Mouse (Mus musculus) brown adipose tissue, adult 24 weeks (tissue): ENCODE results near the gene Ccdc69. TPM values are rescaled to one million over a fixed set of nuclear protein-coding genes. Genes with fewer than 3 reads are reported as not detected.
"Not testable (repeated sequence)": the region's sequence is repeated elsewhere in the genome, so short reads cannot be mapped to it uniquely, and the experiment has no call there.

Experiments
- H3K27ac ChIP-seq: fragments of 200-500 bp; replicated peaks from 2 replicates; pipeline ENCODE4 v1.5.1; 2012; ENCODE audit warnings: low read depth, mild to moderate bottlenecking, low read length
- H3K4me1 ChIP-seq: fragments of 200-500 bp; 2 replicates; pipeline ENCODE4 v1.6.1; 2012; ENCODE audit warnings: low read length, mixed read lengths; ENCODE audit not compliant: control insufficient read depth, insufficient read depth, insufficient read length
- H3K4me3 ChIP-seq: fragments of 200-500 bp; 2 replicates; pipeline ENCODE4 v1.5.1; 2012; ENCODE audit warnings: low read depth, mild to moderate bottlenecking, low read length, moderate library complexity; ENCODE audit not compliant: insufficient read depth
- polyA plus RNA-seq: library from polyadenylated mRNA; stranded (reverse); fragments of >200 nt; gene quantifications from 2 replicates; pipeline ENCODE4 v1.2.4, GENCODE M21; 2012; ENCODE audit not compliant: missing spikeins, insufficient read depth, insufficient read length

Gene Ccdc69
- polyA plus RNA-seq, 1 experiment = 46.3 TPM

DNA sequence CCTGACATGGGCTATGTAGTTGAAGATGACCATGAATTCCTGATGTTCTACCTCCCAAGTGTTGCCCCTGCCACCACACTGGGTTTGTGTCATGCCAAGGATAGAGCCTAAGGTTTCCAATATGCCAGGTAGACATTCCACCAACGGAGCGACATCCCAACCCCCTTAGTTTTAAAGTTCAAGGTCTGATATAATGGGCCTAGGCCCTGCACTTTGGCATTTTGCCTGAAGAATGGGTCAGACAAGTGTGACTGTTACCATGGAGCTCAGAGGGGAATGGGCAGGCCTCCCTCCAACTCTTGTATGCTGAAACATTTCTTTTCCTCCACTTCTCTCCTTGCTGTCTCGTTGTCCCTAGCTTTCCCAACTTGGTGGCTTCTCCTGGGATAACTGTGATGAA lies 25.3 kb upstream of the Ccdc69 start:
- Histone ChIP-seq H3K27ac (no peak overlapping the region), H3K4me1 (peaks cover 3% of the 10 kb centered on the region; the same call in 1 of the 2 replicates), H3K4me3 (no peak overlapping the region)

GRCm38 (mm10) chr11:55102015-55102414 lies 24.1 kb upstream of the Ccdc69 start:
- Histone ChIP-seq H3K27ac (no peak overlapping the region), H3K4me3 (no peak overlapping the region), H3K4me1 (peaks cover 3% of the 10 kb centered on the region; the same call in 1 of the 2 replicates)

- Histone ChIP-seq H3K4me3 (no peak overlapping the region), H3K4me1 (peaks cover 3% of the 10 kb centered on the region; the same call in 1 of the 2 replicates), H3K27ac (no peak overlapping the region)
These were observed 21.9 kb upstream of the Ccdc69 start for GRCm38 (mm10) chr11:55099868-55100267.

GRCm38 (mm10) chr11:55099019-55099771 lies 21.3 kb upstream of the Ccdc69 start:
- H3K4me1 ChIP-seq = peaks cover 3% of the 10 kb centered on the region; the same call in 1 of the 2 replicates
- no peak overlapping the region for H3K27ac ChIP-seq
- H3K4me3 ChIP-seq = no peak overlapping the region; the same call in 1 of the 2 replicates

GRCm38 (mm10) chr11:55098189-55098915 lies 20.4 kb upstream of the Ccdc69 start:
- peak overlapping the region; percentile 72 for H3K4me3 ChIP-seq
- peak overlapping the region; percentile 12 for H3K27ac ChIP-seq
- peaks cover 3% of the 10 kb centered on the region; the same call in 1 of the 2 replicates for H3K4me1 ChIP-seq

GRCm38 (mm10) chr11:55097463-55098188 lies 19.7 kb upstream of the Ccdc69 start, which contains the start of gene Gm2a:
Gene Gm2a, plus strand, starts transcription at chr11:55098115.
- peaks cover 3% of the 10 kb centered on the region; the same call in 1 of the 2 replicates for H3K4me1 ChIP-seq
- H3K27ac ChIP-seq = peak within 1 kb of the TSS; percentile 80
- H3K4me3 ChIP-seq = peak within 1 kb of the TSS; percentile 72

GRCm38 (mm10) chr11:55096731-55097462 lies 19.0 kb upstream of the Ccdc69 start:
- peak overlapping the region; percentile 80 for H3K27ac ChIP-seq
- H3K4me3 ChIP-seq = peak overlapping the region; percentile 48
- peaks cover 3% of the 10 kb centered on the region; the same call in 1 of the 2 replicates for H3K4me1 ChIP-seq

GRCm38 (mm10) chr11:55096296-55096695 lies 18.4 kb upstream of the Ccdc69 start:
- H3K4me1 ChIP-seq, H3K4me3 ChIP-seq, H3K27ac ChIP-seq: not testable (repeated sequence)

DNA sequence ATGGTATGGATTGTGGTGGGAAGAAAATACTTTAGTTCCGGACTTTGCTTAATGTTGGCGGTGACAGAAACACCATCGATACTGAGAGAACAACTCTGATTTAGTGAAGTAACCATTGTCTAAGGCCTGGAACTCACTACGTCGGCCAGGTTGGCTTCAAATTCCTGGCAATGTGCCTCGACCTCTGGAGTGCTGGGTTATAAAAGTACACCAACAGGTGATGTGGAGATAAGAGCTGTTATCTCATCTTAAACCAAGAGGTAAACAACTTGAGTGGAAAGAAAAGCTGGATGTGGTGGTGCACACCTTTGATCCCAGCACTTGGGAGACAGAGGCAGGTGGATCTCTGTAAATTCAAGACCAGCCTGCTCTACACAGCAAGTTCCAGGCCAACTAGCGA lies 15.2 kb upstream of the Ccdc69 start:
- Histone ChIP-seq H3K4me3 (no peak overlapping the region), H3K4me1 (no peaks in the 10 kb centered on the region), H3K27ac (no peak overlapping the region)

GRCm38 (mm10) chr11:55089892-55090291 lies 12.0 kb upstream of the Ccdc69 start:
- Histone ChIP-seq H3K4me3 (no peak overlapping the region), H3K4me1 (no peaks in the 10 kb centered on the region), H3K27ac (no peak overlapping the region)

GRCm38 (mm10) chr11:55087006-55087405 lies 9.1 kb upstream of the Ccdc69 start:
- H3K4me3 ChIP-seq = no peak overlapping the region
- 0 out of 2 replicates have a peak overlapping the region, but pooled peaks have one; percentile 9 for H3K27ac ChIP-seq
- H3K4me1 ChIP-seq = no peaks in the 10 kb centered on the region

GRCm38 (mm10) chr11:55085396-55085795 lies 7.5 kb upstream of the Ccdc69 start:
- Histone ChIP-seq H3K4me1 (no peaks in the 10 kb centered on the region), H3K27ac (peak overlapping the region; percentile 73), H3K4me3 (no peak overlapping the region)

DNA sequence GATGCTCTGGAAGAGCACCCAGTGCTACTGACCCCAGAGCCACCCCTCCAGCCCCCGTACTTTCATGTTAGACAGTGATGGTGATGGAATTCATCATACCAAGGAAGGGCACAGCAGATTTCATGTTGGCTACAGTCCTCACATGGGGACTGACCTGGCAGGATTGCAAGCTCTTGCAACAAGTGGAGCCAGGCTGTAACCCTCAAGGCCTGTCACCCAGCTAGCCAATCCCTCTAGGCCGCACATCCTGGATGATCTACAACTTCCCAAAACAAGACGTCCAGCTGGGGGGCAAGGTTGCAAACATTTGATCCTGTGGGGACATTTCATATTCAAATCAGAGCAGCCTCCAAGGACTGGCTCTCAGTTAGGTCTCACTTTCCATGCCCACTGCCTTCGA lies 6.7 kb upstream of the Ccdc69 start:
- Histone ChIP-seq H3K27ac (peak overlapping the region; percentile 73; the same call in 1 of the 2 replicates), H3K4me1 (no peaks in the 10 kb centered on the region), H3K4me3 (no peak overlapping the region)

GRCm38 (mm10) chr11:55081206-55081605 lies 3.3 kb upstream of the Ccdc69 start:
- no peak overlapping the region for H3K4me3 ChIP-seq
- H3K27ac ChIP-seq = no peak overlapping the region
- peaks cover 15% of the 10 kb centered on the region; the same call in 1 of the 2 replicates for H3K4me1 ChIP-seq
